8 mouse cellular contexts compared by ENCODE assay signal in genomic region chr2:174415731-174416310, GRCm38 (mm10). TPM values are rescaled to one million over a fixed set of nuclear protein-coding genes. Genes with fewer than 3 reads are reported as not detected.
DNase-seq lines count a peak whose midpoint lies in the region; ATAC-seq and TF ChIP-seq lines count a peak whose summit lies in the region.

Gene Nelfcd, plus strand, starts transcription at chr2:174415804.

- peaks cover 5% of the 10 kb centered on the region for H3K4me1 ChIP-seq in heart, embryonic 11.5 days (ENCODE audit: control insufficient read depth, insufficient read depth, low read length)
- H3K4me1 ChIP-seq in kidney, embryonic 16.5 days (ENCODE audit: insufficient read depth, low read length) = peaks cover 8% of the 10 kb centered on the region
- peaks cover 4% of the 10 kb centered on the region; the same call in 1 of the 2 replicates for H3K4me1 ChIP-seq in liver, adult 2 months (ENCODE audit: control insufficient read depth, insufficient read depth, low read length)

- H3K4me2 ChIP-seq in heart, embryonic 11.5 days = peak within 1 kb of the TSS; percentile 70
- peak within 1 kb of the TSS; percentile 83 for H3K4me2 ChIP-seq in kidney, embryonic 16.5 days (replicated peaks; ENCODE audit: low read depth, low read length)
- H3K4me2 ChIP-seq in myocyte (ENCODE audit: low read depth) = peak within 1 kb of the TSS; percentile 91

- peak; percentile 94 for ATAC-seq in erythroblast, adult 5-6 weeks (replicated peaks; ENCODE audit: low FRiP score, poor library complexity, severe bottlenecking)
- ATAC-seq in heart, embryonic 11.5 days (replicated peaks; ENCODE audit: insufficient number of reproducible peaks, low FRiP score, low TSS enrichment) = peak; percentile 95
- peak; percentile 94 for ATAC-seq in kidney, embryonic 16.5 days (ENCODE audit: low FRiP score, low TSS enrichment)

- no peak within 1 kb of the TSS for H3K27ac ChIP-seq in heart, embryonic 11.5 days (ENCODE audit: low read depth, low read length)
- peak within 1 kb of the TSS; percentile 46; the same call in 1 of the 2 replicates for H3K27ac ChIP-seq in kidney, embryonic 16.5 days (ENCODE audit: low read length)
- H3K27ac ChIP-seq in liver, adult 2 months (replicated peaks; ENCODE audit: insufficient read depth, low read depth, low read length) = peak within 1 kb of the TSS; percentile 68

- under 1% methylated on average over 40 of the region's 40 CpGs for WGBS in heart, embryonic 11.5 days (ENCODE audit: insufficient replicate concordance)
- WGBS in kidney, embryonic 16.5 days = under 1% methylated on average over 40 of the region's 40 CpGs
- WGBS in liver, adult 2 months = under 1% methylated on average over 40 of the region's 40 CpGs

- DNase-seq in B cell, adult 2 months = peak; percentile 96 to 97
- peak; percentile 96 for DNase-seq in brain, adult 2 months (ENCODE audit: low read depth, low spot score)
- peak; percentile 83 for DNase-seq in liver, adult 2 months (ENCODE audit: extremely low read depth, low read depth, low spot score)
- peak; percentile 99 for DNase-seq in splenic B cell, adult 2 months (ENCODE audit: low read depth, low spot score)

- peak within 1 kb of the TSS; percentile 83 for H3K4me3 ChIP-seq in heart, embryonic 11.5 days (ENCODE audit: low read depth, low read length)
- peak within 1 kb of the TSS; percentile 98 for H3K4me3 ChIP-seq in kidney, embryonic 16.5 days (ENCODE audit: low read length)
- peak within 1 kb of the TSS; percentile 93 for H3K4me3 ChIP-seq in liver, adult 2 months (ENCODE audit: insufficient read depth, low read depth, low read length)
- peak within 1 kb of the TSS; percentile 72 for H3K4me3 ChIP-seq in myocyte

- 0 out of 2 replicates have a peak, but pooled peaks have one; percentile 52 for TF ChIP-seq POLR2A in liver, adult 2 months (IDR thresholded peaks at IDR 0.05; ENCODE audit: extremely low read depth, insufficient read depth, low read length)
- TF ChIP-seq POLR2A in myocyte (IDR thresholded peaks at IDR 0.05; ENCODE audit: insufficient read length, low read depth) = peak; percentile 68

- H3K79me2 ChIP-seq in liver, adult 2 months (ENCODE audit: control insufficient read depth, insufficient read depth, low read length) = peaks cover 17% of the 10 kb centered on the region; the same call in 1 of the 2 replicates
- H3K79me2 ChIP-seq in myocyte (ENCODE audit: control insufficient read depth, insufficient read depth) = peaks cover 10% of the 10 kb centered on the region

- no peak for TF ChIP-seq CTCF in liver, adult 2 months (IDR thresholded peaks at IDR 0.05; ENCODE audit: low read depth, low read length)

- H3K9me3 ChIP-seq in heart, embryonic 11.5 days (replicated peaks; ENCODE audit: control insufficient read depth, low read length) = no peaks in the 10 kb centered on the region
- H3K9me3 ChIP-seq in kidney, embryonic 16.5 days (ENCODE audit: low read length) = no peaks in the 10 kb centered on the region

- H3K36me3 ChIP-seq in heart, embryonic 11.5 days (ENCODE audit: control insufficient read depth, insufficient read depth, low read length) = no peaks in the 10 kb centered on the region
- H3K36me3 ChIP-seq in kidney, embryonic 16.5 days (ENCODE audit: insufficient read depth, low read length) = peaks cover 9% of the 10 kb centered on the region; the same call in 1 of the 2 replicates
- no peaks in the 10 kb centered on the region for H3K36me3 ChIP-seq in liver, adult 2 months (ENCODE audit: control insufficient read depth, insufficient read depth, low read length)
- H3K36me3 ChIP-seq in myocyte (ENCODE audit: control insufficient read depth, insufficient read depth) = no peaks in the 10 kb centered on the region
- peaks cover 3% of the 10 kb centered on the region; the same call in 1 of the 2 replicates for H3K36me3 ChIP-seq in splenic B cell, adult 2 months (ENCODE audit: control insufficient read depth, insufficient read depth, low read length, poor library complexity, severe bottlenecking)

- H3ac ChIP-seq in myocyte (ENCODE audit: control insufficient read depth, insufficient read length) = no peak within 1 kb of the TSS

- peak within 1 kb of the TSS; percentile 92 for H3K9ac ChIP-seq in heart, embryonic 11.5 days (ENCODE audit: low read depth, low read length)
- peak within 1 kb of the TSS; percentile 97 for H3K9ac ChIP-seq in kidney, embryonic 16.5 days (replicated peaks; ENCODE audit: low read length)
- H3K9ac ChIP-seq in liver, adult 2 months (ENCODE audit: low read depth, low read length) = peak within 1 kb of the TSS; percentile 91

- H3K27me3 ChIP-seq in heart, embryonic 11.5 days (ENCODE audit: control insufficient read depth, insufficient read depth, low read length) = no peaks in the 10 kb centered on the region
- H3K27me3 ChIP-seq in kidney, embryonic 16.5 days (ENCODE audit: insufficient read depth, low read length) = no peaks in the 10 kb centered on the region
- no peaks in the 10 kb centered on the region for H3K27me3 ChIP-seq in liver, adult 2 months (ENCODE audit: control insufficient read depth, insufficient read depth, low read length)
- no peaks in the 10 kb centered on the region for H3K27me3 ChIP-seq in myocyte (ENCODE audit: control insufficient read depth, insufficient read depth, insufficient read length)
- no peaks in the 10 kb centered on the region for H3K27me3 ChIP-seq in splenic B cell, adult 2 months (ENCODE audit: control insufficient read depth, insufficient read depth, low read length, poor library complexity, severe bottlenecking)

TF ChIP-seq in myocyte, 11 proteins besides CTCF, POLR2A, EP300 and RAD21:
- TF ChIP-seq E2F4 (IDR thresholded peaks at IDR 0.05; ENCODE audit: insufficient read depth) (peak; percentile 44), USF1 (IDR thresholded peaks at IDR 0.05; ENCODE audit: low read depth) (no peak)

RNA-seq across cellular contexts. Expression of gene Nelfcd, which starts in this region (rescaled TPM):
- 6.9 and 17.3 TPM in 2 replicates for total RNA-seq in erythroblast, adult 5-6 weeks (2015; ENCODE audit: low replicate concordance)
- 24.7 and 26.9 TPM in 2 replicates for total RNA-seq in erythroblast, adult 5-6 weeks (2017; ENCODE audit: low replicate concordance)
- polyA plus RNA-seq in heart, embryonic 11.5 days (2014; fragmentation: Nextera tagmentation; extraction: Ambion mirVana) = 99.5 and 101 TPM in 2 replicates
- 132 and 137 TPM in 2 replicates for polyA plus RNA-seq in kidney, embryonic 16.5 days (2015; fragmentation: Nextera tagmentation; extraction: Ambion mirVana)
- total RNA-seq in liver, adult 2 months (2014; rRNA removed) = 17.3 and 19.4 TPM in 2 replicates
- 35.1 and 40.6 TPM in 2 replicates for polyA plus RNA-seq in liver, adult 2 months (2012; rRNA removed)
- polyA plus RNA-seq in myocyte (2012; fragmentation: generic; extraction: Trizol) = 47.9 TPM
